Mouse (Mus musculus): ENCODE results near the gene Map6.

DNA sequence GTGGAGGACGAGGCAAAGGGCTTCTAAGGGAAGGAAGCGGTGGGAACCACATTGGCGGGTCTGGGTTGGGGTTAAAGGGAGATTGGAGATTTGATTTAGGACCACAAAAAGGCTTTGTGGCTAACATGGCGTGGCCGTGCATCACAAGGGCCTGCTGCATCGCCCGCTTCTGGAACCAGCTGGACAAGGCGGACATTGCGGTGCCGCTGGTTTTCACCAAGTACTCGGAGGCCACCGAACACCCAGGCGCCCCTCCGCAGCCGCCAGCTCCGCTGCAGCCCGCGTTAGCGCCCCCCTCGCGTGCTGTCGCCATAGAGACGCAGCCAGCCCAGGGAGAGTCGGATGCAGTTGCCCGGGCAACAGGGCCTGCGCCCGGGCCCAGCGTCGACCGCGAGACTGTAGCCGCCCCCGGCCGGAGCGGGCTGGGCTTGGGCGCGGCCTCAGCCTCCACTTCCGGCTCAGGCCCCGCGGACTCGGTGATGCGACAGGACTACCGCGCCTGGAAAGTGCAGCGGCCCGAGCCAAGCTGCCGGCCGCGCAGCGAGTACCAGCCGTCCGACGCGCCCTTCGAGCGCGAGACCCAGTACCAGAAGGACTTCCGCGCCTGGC lies 754 bp downstream of the Map6 start:
- TF ChIP-seq CTCF (IDR thresholded peaks at IDR 0.05; ENCODE audit: borderline replicate concordance, extremely low read depth, insufficient read depth, insufficient read length): no peak
- 0 out of 2 replicates have a peak, but pooled peaks have one; percentile 35 for TF ChIP-seq POLR2A (IDR thresholded peaks at IDR 0.05; ENCODE audit: borderline replicate concordance, extremely low read depth, insufficient read depth, insufficient read length, poor library complexity, severe bottlenecking)
